Mouse (Mus musculus): ENCODE results near the gene Pdpn. TPM values are rescaled to one million over a fixed set of nuclear protein-coding genes. Genes with fewer than 3 reads are reported as not detected.
A peak's percentile ranks its signal among the peaks of the same experiment; 100 is the strongest.

Gene Pdpn
- total RNA-seq, 2 experiments from 2014 or later = 15.0 to 15.3 TPM

GRCm38 (mm10) chr4:143324176-143324924, 25.0 kb upstream of the Pdpn start:
- no peak for DNase-seq (ENCODE audit: extremely low spot score in 1 of 2, low spot score in 2 of 2)
- intact Hi-C loops (cut with DNase I) = no loop called here
- no peak for TF ChIP-seq CTCF (IDR thresholded peaks at IDR 0.05)
- Histone ChIP-seq H3K4me3 (no peak overlapping the region), H3K27ac (no peak overlapping the region)

GRCm38 (mm10) chr4:143313299-143313698, 13.9 kb upstream of the Pdpn start:
- no peak overlapping the region for H3K4me3 ChIP-seq
- no peak overlapping the region for H3K27ac ChIP-seq
- intact Hi-C loops (cut with DNase I) = loop anchor here (5.0 kb wide), 1 partner anchor 56 kb away; no protein-coding TSS in a partner anchor
- TF ChIP-seq CTCF (IDR thresholded peaks at IDR 0.05) = no peak
- DNase-seq (ENCODE audit: extremely low spot score in 1 of 2, low spot score in 2 of 2) = no peak

GRCm38 (mm10) chr4:143311341-143311740, 12.0 kb upstream of the Pdpn start:
- H3K27ac ChIP-seq = no peak overlapping the region
- peak; percentile 57 for TF ChIP-seq CTCF (IDR thresholded peaks at IDR 0.05)
- no peak overlapping the region for H3K4me3 ChIP-seq
- peak in 1 of 2 experiments; percentile 18 for DNase-seq (ENCODE audit: extremely low spot score in 1 of 2, low spot score in 2 of 2)
- intact Hi-C loops (cut with DNase I) = loop anchor here (5.0 kb wide), 1 partner anchor 54 kb away; no protein-coding TSS in a partner anchor

GRCm38 (mm10) chr4:143305987-143306772, 6.8 kb upstream of the Pdpn start:
- no peak overlapping the region for H3K4me3 ChIP-seq
- intact Hi-C loops (cut with DNase I) = no loop called here
- no peak for TF ChIP-seq CTCF (IDR thresholded peaks at IDR 0.05)
- no peak overlapping the region for H3K27ac ChIP-seq
- no peak for DNase-seq (ENCODE audit: extremely low spot score in 1 of 2, low spot score in 2 of 2)

- no peak overlapping the region for H3K27ac ChIP-seq
- H3K4me3 ChIP-seq = no peak overlapping the region
- DNase-seq (ENCODE audit: extremely low spot score in 1 of 2, low spot score in 2 of 2) = no peak
- no peak for TF ChIP-seq CTCF (IDR thresholded peaks at IDR 0.05)
- intact Hi-C loops (cut with DNase I) = no loop called here
Observed at GRCm38 (mm10) chr4:143305031-143305430, 5.7 kb upstream of the Pdpn start.

- no peak for DNase-seq (ENCODE audit: extremely low spot score in 1 of 2, low spot score in 2 of 2)
- Histone ChIP-seq H3K27ac (no peak overlapping the region), H3K4me3 (no peak overlapping the region)
- intact Hi-C loops (cut with DNase I) = no loop called here
- TF ChIP-seq CTCF (IDR thresholded peaks at IDR 0.05) = no peak
Observed at GRCm38 (mm10) chr4:143302279-143302890, 3.0 kb upstream of the Pdpn start.

GRCm38 (mm10) chr4:143301875-143302274, 2.5 kb upstream of the Pdpn start:
- Histone ChIP-seq H3K27ac (no peak overlapping the region), H3K4me3 (no peak overlapping the region)
- intact Hi-C loops (cut with DNase I) = no loop called here
- no peak for DNase-seq (ENCODE audit: extremely low spot score in 1 of 2, low spot score in 2 of 2)
- TF ChIP-seq CTCF (IDR thresholded peaks at IDR 0.05) = no peak

GRCm38 (mm10) chr4:143301042-143301441, 1.7 kb upstream of the Pdpn start:
- no peak for DNase-seq (ENCODE audit: extremely low spot score in 1 of 2, low spot score in 2 of 2)
- H3K4me3 ChIP-seq = no peak overlapping the region
- no peak for TF ChIP-seq CTCF (IDR thresholded peaks at IDR 0.05)
- intact Hi-C loops (cut with DNase I) = no loop called here
- no peak overlapping the region for H3K27ac ChIP-seq

GRCm38 (mm10) chr4:143300113-143300688, 837 bp upstream of the Pdpn start:
- DNase-seq (ENCODE audit: extremely low spot score in 1 of 2, low spot score in 2 of 2) = no peak
- no peak overlapping the region for H3K4me3 ChIP-seq
- intact Hi-C loops (cut with DNase I) = no loop called here
- TF ChIP-seq CTCF (IDR thresholded peaks at IDR 0.05) = no peak
- H3K27ac ChIP-seq = no peak overlapping the region

GRCm38 (mm10) chr4:143298431-143299315, 691 bp downstream of the Pdpn start:
- peak overlapping the region; percentile 31 for H3K4me3 ChIP-seq
- intact Hi-C loops (cut with DNase I) = no loop called here
- H3K27ac ChIP-seq = no peak overlapping the region
- DNase-seq (ENCODE audit: extremely low spot score in 1 of 2, low spot score in 2 of 2) = no peak
- no peak for TF ChIP-seq CTCF (IDR thresholded peaks at IDR 0.05)

GRCm38 (mm10) chr4:143297016-143297556, 2.3 kb downstream of the Pdpn start:
- no peak for DNase-seq (ENCODE audit: extremely low spot score in 1 of 2, low spot score in 2 of 2)
- intact Hi-C loops (cut with DNase I) = no loop called here
- Histone ChIP-seq H3K27ac (no peak overlapping the region), H3K4me3 (no peak overlapping the region)
- no peak for TF ChIP-seq CTCF (IDR thresholded peaks at IDR 0.05)

Measured in left cerebral cortex, adult 2 months (tissue).